Mouse (Mus musculus): ENCODE measurements around the gene Dlg2.

Dlg2 gene

GRCm38 (mm10) chr7:91090317-91090829 lies 613.9 kb downstream of the Dlg2 start:
- no peak for DNase-seq (ENCODE audit: low spot score)

GRCm38 (mm10) chr7:91090830-91091683 lies 614.6 kb downstream of the Dlg2 start:
- no peak for DNase-seq (ENCODE audit: low spot score)

DNA sequence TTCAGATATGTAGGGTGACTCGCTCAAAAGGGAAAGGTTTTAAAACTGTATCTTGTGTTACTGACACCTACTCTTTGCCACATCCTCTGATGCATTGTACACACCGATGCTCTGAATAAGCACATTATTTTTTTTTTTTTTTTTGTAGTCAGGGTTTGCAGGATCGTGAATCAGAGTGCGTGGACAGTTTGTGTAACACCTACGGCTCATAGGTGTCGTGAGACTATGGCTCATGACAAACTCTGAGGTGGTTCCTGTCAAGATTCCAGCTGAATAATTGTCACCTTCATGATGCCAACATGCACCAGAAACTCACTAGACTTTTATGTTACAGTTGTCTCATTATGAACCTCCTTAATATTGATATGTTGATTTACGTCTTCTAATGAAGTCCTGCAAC lies 620.0 kb downstream of the Dlg2 start:
- no peak for DNase-seq (ENCODE audit: low spot score)

DNA sequence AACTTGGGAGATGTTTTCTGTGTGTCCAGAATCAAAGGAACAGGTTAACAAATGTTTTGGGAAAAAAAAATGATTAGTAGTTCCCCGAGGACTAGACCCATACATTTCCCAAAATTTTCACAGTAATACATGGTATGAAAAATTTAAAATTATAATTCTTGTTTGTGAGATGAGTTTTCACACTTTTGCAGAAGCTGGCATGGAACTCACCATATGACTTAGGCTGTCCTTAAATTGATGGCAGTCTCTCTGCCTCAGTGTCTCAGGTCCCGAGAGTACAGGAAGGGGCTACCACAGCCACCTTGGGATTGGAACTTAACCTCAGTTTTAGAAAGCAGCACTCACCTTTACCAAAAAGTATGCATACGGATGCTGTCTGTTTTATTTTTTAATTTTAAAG lies 622.0 kb downstream of the Dlg2 start:
- DNase-seq (ENCODE audit: low spot score) = no peak

DNA sequence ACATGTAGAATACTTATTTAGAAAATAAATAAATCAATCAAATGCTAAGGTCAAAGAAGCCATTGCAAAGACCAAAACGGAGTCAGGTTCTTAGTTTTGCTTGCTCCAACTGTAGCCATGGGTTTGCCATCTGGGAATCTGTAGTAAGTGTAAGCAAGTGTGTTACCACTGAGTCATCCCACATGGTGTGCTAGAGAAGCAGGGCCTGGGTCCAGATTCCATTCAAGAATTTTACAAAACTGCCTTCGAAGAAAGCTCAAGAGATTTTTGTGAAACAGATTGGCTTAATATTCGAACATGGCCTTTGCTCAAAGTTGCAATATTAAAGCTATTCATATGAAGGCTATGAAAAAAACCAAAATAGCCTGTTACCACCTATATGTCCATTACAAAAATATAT lies 633.1 kb downstream of the Dlg2 start:
- DNase-seq (ENCODE audit: low spot score) = no peak

GRCm38 (mm10) chr7:91132128-91132527 lies 655.7 kb downstream of the Dlg2 start:
- DNase-seq (ENCODE audit: low spot score) = no peak

GRCm38 (mm10) chr7:91154096-91154495 lies 677.6 kb downstream of the Dlg2 start:
- no peak for DNase-seq (ENCODE audit: low spot score)

DNA sequence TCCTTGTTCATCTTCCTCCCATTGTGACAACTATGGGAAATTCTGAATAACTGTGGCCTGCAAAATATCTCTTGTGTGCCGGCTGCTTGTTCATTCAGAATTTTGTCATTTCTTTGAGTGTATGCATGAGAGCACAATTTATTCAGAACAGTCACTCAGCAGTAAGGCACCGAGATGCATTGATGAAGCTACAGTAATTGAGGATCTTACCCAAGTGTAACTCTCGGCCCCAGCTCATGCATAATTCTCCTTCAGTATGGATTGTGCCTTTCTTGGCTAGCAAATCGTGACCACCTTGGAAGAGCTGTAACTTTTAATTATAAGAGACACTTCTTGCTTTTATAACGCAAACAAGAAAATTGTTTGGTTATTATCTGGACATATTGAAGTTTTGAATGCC lies 682.7 kb downstream of the Dlg2 start:
- no peak for DNase-seq (ENCODE audit: low spot score)

GRCm38 (mm10) chr7:91161643-91162175 lies 685.2 kb downstream of the Dlg2 start:
- no peak for DNase-seq (ENCODE audit: low spot score)

DNA sequence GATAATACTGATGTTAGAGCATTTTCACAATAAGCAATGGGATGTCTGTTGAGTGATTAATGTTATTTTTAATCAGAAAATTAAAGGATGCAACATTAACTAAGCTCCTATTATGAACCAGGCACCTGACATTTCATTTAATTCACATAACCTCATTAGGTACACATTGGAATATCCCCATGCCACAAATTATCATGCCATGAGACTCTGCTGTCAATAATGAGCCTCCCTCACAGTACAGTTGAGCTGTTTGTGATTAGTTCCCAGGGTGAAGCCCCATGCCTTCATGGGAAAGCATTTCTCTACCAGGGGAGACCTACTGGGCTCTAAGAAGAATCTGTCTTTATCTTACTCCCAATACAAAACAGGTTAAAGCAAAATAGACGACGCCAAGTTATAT lies 697.1 kb downstream of the Dlg2 start:
- no peak for DNase-seq (ENCODE audit: low spot score)

DNA sequence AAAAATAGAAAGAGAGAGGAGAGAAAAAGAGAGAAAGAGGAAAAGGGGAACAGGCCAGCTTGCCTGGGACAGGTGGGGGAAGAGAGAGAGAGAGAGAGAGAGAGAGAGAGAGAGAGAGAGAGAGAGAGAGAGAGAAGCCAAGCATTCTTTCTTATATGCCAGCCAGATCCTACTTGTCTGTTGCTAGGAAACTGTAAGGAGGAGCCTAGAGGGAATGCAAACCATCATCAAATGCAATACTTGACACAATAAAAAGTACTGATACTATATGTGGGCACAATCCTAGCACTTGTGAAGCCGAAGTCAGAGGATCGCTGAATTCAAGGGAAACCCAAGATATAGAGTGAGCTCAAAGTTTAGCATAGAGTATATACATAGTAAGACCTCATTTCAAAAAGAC lies 711.7 kb downstream of the Dlg2 start:
- DNase-seq (ENCODE audit: low spot score) = no peak

DNA sequence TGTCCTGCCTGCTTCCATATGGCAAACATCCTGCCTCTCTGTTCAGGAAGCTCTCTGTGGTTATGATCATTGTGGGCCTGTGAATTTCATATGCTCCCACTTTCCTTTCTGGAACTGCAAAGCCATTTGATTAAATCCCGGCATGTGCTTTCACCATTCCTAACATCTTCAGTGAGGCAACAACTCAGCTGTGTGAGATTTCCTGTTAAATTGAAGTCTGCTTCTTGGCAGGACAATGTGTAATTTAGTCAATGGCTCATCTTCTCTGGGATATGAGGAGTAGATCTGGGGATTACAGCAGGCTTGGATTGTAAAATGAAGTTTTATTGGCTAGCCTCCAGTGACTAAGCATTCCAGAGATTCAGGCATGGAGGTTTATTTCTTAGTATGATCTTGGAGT lies 722.9 kb downstream of the Dlg2 start:
- DNase-seq (ENCODE audit: low spot score) = no peak

DNA sequence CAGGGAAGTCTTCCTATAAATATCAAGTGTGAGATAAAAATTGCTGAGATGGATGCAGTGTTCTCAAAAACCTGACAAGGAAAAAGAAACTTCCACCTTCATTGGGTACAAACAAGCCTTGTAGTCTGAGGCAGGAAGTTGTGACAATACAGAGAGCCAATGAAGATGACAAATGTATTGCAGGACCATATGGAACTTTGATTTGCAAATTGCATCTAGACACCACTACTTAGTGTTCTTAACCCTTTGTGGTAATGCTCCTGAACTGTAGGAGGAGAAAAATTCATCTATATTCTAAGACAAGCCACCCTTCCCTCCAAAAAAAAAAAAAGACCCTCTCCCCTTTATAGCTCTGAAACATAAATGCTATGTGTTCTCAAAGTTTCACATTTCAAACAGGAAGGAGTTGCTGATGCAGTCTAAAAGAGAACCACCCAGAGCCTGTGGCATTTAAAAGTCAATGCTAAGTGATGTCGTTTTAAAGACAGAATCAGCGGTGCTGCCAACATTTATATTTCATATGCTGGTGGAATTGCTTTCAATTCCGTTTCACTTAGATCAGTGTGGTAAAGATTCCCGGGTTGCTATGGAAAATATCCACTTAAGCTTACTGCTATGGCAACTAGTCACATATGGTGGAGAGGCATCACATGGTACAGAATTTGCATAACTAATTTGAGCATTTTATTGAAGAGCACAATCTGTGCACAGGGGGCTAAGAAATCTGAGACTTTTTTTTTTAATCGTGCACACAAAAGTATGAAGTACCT lies 731.8 kb downstream of the Dlg2 start:
- DNase-seq (ENCODE audit: low spot score) = peak; percentile 57

DNA sequence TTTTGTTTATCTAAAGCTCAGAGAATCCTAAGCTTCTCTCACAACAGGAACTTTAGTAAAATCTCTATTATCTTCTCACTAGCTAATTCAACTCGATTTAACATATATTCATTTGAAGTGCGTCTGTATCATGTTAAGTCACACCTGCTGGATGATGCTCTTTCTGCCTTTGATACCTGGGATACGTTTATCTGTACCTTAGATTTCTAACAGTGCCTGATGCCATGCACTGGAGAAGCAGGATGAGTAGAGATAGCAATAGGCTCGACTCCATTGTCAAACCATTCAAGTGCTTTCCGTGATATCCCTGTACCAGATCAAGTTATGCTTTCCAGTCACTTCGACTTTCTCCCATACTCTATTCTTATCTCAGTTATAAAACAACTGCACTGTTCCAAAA lies 732.5 kb downstream of the Dlg2 start:
- DNase-seq (ENCODE audit: low spot score) = no peak

GRCm38 (mm10) chr7:91212236-91212635 lies 735.8 kb downstream of the Dlg2 start:
- no peak for DNase-seq (ENCODE audit: low spot score)

GRCm38 (mm10) chr7:91214921-91215320 lies 738.4 kb downstream of the Dlg2 start:
- DNase-seq (ENCODE audit: low spot score) = no peak

DNA sequence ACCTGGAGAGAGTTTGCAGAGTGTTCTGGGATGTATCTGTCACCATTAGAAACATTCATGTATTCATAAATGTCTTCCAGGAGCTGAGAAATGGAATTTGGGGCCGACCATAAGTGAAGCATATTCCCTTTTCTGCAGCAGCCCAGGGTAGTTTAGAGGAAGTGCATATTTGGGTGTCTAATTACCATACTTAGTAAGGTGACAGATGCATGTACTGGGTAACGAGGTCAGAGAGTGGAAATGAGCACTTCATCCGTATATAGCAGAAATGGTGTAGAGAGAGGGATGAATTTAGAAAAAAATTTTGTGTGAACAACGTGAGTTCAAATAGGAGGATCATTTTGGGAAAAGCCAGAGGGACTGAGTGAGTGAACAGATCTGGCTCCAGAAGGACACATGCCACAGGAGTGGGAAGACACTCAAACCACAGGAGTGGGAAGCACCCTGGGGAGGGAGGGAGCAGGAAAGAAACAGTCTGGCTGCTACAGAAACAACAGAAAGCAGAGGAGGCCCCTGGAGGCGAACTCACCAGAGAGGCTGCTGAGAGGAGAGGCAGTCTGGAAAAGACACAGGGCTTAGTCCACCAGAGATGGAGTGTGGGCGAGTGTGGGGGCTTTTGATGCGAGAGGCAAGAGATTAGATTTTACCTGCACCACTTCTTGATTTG lies 742.0 kb downstream of the Dlg2 start:
- DNase-seq (ENCODE audit: low spot score) = peak; percentile 35

GRCm38 (mm10) chr7:91226442-91226841 lies 750.0 kb downstream of the Dlg2 start:
- peak; percentile 80 for DNase-seq (ENCODE audit: low spot score)

DNA sequence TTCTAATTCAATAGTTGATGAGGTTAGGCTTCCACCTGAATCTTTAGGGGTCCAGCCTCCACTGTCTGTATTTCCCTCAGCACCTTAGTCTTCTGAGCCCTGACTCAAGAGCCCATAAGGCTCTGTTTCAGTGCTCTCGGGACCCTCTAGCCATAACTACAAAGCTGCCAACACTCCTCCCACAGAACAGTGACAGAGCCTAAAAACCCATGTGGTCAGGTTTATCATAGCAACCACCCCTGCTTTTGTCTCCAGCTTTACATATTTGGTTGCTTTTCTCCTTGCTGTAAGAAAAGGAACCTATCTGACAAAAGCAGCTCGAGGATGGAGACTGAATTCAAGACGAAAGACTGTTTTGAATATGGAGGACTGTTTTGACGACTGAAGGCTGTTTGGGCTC lies 765.2 kb downstream of the Dlg2 start:
- peak; percentile 30 for DNase-seq (ENCODE audit: low spot score)

- no peak for DNase-seq (ENCODE audit: low spot score)
These were observed 785.2 kb downstream of the Dlg2 start for GRCm38 (mm10) chr7:91261672-91262030.

- peak; percentile 21 for DNase-seq (ENCODE audit: low spot score)
These were observed 785.8 kb downstream of the Dlg2 start for GRCm38 (mm10) chr7:91262031-91262951.
